Mouse (Mus musculus): ENCODE results near the gene Fbxl8.

DNA sequence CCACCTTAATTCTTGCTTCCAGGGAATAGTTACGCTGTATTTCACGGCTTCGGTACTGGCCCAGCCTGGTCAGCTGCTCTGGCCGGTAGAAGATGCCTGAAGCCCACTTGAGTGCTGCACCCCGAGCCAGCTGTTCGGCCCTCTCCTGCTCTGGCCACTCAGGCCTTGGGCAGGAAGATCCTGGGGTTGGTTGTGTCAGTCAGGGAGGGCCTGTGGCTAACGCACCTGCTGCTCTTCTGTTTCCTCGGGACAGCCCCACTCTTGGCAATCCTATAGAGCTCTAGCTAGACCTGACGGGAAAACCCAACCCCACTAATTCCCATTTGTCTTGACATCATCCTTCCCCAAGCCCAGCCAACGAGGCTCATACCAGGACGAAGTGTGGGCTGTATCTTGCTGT is 30.8 kb downstream of the Fbxl8 start:
- no peak for TF ChIP-seq CTCF (IDR thresholded peaks at IDR 0.05; ENCODE audit: low read depth)
- no peak for TF ChIP-seq EP300 (optimal IDR thresholded peaks at IDR 0.05)
